Mouse (Mus musculus): ENCODE measurements around the gene Esp4. TPM values are rescaled to one million over a fixed set of nuclear protein-coding genes. Genes with fewer than 3 reads are reported as not detected.
"Not testable (repeated sequence)": the region's sequence is repeated elsewhere in the genome, so short reads cannot be mapped to it uniquely, and the experiment has no call there.

The Esp4 gene
- total RNA-seq (2021) (not detected), polyA plus RNA-seq (2012; rRNA removed) (not detected in 2 replicates)
- long read RNA-seq: 0 reads

DNA sequence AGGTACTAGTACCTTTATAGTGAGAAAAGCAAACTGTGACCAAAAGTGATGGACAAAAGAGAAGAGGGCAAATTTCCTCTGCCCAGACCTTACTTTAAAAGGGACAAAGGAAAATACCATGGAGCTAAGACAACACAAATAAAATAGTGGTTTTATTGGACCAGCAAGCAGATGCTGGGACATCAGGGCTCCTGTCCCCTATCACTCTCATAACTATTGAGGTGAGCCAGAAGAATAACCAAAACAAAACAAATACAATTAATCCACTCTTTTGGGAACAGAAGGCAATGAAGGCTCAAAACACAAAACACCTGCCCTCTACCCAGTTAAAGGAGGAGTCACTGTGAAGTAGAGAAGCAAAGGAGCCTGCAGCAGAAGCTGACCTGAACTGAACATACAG is at the start of gene Esp4:
Gene Esp4, plus strand, starts transcription at position 301 of the 400 bp plus-strand sequence.
- no peak for DNase-seq

DNA sequence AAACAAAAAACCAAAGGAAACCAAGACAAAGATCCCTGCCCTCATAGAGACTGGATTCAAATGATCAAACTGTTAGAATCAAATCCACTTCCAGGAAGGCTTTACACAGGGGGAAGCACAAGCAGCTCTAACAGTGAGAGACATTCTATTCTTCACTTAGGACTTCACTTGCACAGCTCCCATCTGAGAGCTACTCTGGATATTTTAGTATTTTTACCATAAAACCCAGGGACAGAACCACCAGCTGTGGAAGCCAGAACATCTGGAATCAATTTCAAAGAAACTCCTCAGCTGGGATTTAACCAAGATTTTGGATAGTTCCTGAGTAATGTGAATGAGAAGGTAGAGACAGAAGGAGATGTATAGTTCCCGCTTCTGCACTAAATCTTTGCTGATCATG is 44.9 kb upstream of the Esp4 start:
- DNase-seq: no peak

DNA sequence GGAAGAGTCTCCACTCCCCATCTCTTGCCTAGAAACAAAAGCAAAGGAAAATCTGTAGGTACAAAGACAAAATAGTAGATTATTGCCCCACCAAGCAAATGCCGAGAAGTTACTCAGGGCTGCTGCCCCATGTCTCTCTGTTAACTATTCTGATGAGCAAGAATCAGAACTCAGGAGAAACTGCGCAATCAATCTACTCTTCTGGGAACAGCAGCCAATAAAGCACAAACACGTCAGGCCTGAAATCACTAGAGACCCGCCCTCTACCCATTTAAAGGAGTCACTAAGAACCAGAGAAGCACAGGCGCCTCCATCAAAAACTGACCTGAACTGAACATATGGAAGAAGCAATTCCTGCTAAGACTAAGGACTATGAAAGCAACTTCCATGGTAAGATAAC is 37.2 kb upstream of the Esp4 start, which contains the start of gene Esp6:
Gene Esp6, plus strand, starts transcription at position 301 of the 400 bp plus-strand sequence.
- no peak for DNase-seq

DNA sequence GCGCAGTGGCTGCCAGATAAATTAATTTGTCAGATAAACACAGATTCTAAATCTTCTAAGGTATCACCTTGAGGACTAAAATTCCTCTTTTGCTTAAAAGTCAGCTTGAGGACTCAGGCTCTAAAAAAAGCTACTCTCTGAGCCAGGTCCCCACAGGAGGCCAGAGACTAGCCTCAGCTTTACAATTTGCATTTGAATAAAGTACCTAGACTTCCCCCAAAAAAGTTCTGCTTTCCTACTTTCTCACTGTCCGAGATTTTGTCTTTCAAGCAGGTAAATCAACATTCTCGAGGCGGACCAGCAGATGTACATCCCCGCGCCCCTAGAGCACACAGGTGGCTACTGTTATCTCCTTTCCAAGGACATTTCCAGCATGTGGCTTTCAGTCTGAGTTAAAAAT is 14.5 kb upstream of the Esp4 start:
- not testable (repeated sequence) for DNase-seq

DNA sequence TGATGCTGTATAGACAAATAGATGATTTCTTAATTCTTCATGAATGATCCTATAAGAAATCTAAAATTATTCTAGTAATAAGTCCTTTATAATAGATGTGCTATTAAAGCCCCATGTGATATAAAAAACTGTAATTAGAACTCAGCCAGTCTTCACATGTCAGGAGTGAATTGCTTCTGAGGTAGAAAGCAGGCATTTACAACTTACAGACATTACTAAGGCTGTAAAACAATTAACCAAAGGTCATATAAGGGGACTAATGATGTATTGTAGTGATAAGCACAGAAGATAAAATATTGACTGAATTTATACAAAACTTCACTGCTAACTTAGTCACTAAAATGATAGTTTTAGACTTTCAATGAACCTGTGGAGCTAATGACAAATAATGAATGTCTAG is 7.1 kb upstream of the Esp4 start:
- DNase-seq: no peak

DNA sequence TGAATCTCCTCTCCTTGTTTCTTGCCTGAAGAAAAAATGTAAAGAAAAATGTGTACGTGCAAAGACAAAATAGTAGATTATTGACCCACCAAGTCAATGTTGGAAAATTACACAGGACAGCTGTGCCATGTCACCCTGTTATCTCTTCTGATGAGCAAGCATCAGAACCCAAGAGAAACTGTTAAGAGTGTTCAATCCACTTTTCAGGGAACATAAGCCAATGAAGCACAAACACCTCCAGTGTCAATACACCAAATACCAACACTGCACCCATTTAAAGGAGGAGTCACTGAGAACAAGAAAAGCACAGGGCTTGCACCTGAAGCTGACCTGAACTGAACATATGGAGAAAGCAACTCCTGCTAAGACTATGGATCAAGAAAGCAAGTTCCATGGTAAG is 33.4 kb downstream of the Esp4 start, which contains the start of gene Esp3:
Gene Esp3, plus strand, starts transcription at position 301 of the 400 bp plus-strand sequence.
- not testable (repeated sequence) for DNase-seq

Other genes with a start within 250 kb of the Esp4 start
- not detected for gene Esp8, start 78.6 kb upstream of the Esp4 start, total RNA-seq (2021)
- gene Esp8, start 78.6 kb upstream of the Esp4 start, polyA plus RNA-seq (2012; rRNA removed): not detected in 2 replicates
- not detected for gene Esp6, start 37.1 kb upstream of the Esp4 start, total RNA-seq (2021)
- gene Esp6, start 37.1 kb upstream of the Esp4 start, polyA plus RNA-seq (2012; rRNA removed): not detected in 2 replicates
- gene Esp3, start 33.5 kb downstream of the Esp4 start, total RNA-seq (2021): not detected
- not detected in 2 replicates for gene Esp3, start 33.5 kb downstream of the Esp4 start, polyA plus RNA-seq (2012; rRNA removed)
- gene Esp1, start 128.5 kb downstream of the Esp4 start, total RNA-seq (2021): not detected
- not detected in 2 replicates for gene Esp1, start 128.5 kb downstream of the Esp4 start, polyA plus RNA-seq (2012; rRNA removed)
- gene Crisp2, start 208.4 kb downstream of the Esp4 start, total RNA-seq (2021): not detected
- gene Crisp2, start 208.4 kb downstream of the Esp4 start, polyA plus RNA-seq (2012; rRNA removed): not detected in 2 replicates
- not detected for gene Rhag, start 212.5 kb downstream of the Esp4 start, total RNA-seq (2021)
- not detected in 2 replicates for gene Rhag, start 212.5 kb downstream of the Esp4 start, polyA plus RNA-seq (2012; rRNA removed)